Mouse (Mus musculus): ENCODE results near the gene Galnt16.

GRCm38 (mm10) chr12:80500506-80500905 is 17.6 kb upstream of the Galnt16 start:
- TF ChIP-seq CTCF (IDR thresholded peaks at IDR 0.05 in 2 of 3, conservative IDR thresholded peaks at IDR 0.05 in 1 of 3; ENCODE audit: control insufficient read depth in 1 of 3, insufficient read depth in 1 of 3, low read depth in 2 of 3, low read length in 3 of 3, poor library complexity in 1 of 3, severe bottlenecking in 1 of 3) (no peak), GATA1 (IDR thresholded peaks at IDR 0.05; ENCODE audit: low read depth, low read length) (no peak), POLR2AphosphoS2 (IDR thresholded peaks at IDR 0.05; ENCODE audit: low read length) (no peak), POLR2A (IDR thresholded peaks at IDR 0.05; ENCODE audit: control insufficient read depth in 1 of 2, insufficient read depth in 1 of 2, low read depth in 1 of 2, low read length in 2 of 2, poor library complexity in 1 of 2) (no peak), ZC3H11A (IDR thresholded peaks at IDR 0.05; ENCODE audit: low read depth, low read length) (no peak), NELFE (IDR thresholded peaks at IDR 0.05; ENCODE audit: low read depth, low read length) (no peak), GABPA (IDR thresholded peaks at IDR 0.05; ENCODE audit: low read depth, low read length) (no peak), ELF1 (IDR thresholded peaks at IDR 0.05; ENCODE audit: low read depth, low read length) (no peak), CHD2 (IDR thresholded peaks at IDR 0.05; ENCODE audit: low read length) (no peak), ZKSCAN1 (IDR thresholded peaks at IDR 0.05; ENCODE audit: low read depth, low read length) (no peak), MAFK (IDR thresholded peaks at IDR 0.05; ENCODE audit: borderline replicate concordance, low read depth, low read length) (no peak), MAX (IDR thresholded peaks at IDR 0.05; ENCODE audit: low read length) (no peak), USF1 (IDR thresholded peaks at IDR 0.05; ENCODE audit: low read depth, low read length) (no peak), E2F4 (IDR thresholded peaks at IDR 0.05; ENCODE audit: borderline replicate concordance, low read depth, low read length) (no peak)
